Mouse (Mus musculus) B cell, adult (primary cell): ENCODE data around the gene Dynll1. TPM values are rescaled to one million over a fixed set of nuclear protein-coding genes. Genes with fewer than 3 reads are reported as not detected.

Experiments
- total RNA-seq: library from RNA; stranded (reverse); gene quantifications from 4 replicates; pipeline ENCODE4 v1.2.4, GENCODE M21; 2023; ENCODE audit not compliant: inconsistent age

Dynll1 gene
- 267 to 317 TPM (median 282 TPM) in 4 replicates for total RNA-seq

DNA sequence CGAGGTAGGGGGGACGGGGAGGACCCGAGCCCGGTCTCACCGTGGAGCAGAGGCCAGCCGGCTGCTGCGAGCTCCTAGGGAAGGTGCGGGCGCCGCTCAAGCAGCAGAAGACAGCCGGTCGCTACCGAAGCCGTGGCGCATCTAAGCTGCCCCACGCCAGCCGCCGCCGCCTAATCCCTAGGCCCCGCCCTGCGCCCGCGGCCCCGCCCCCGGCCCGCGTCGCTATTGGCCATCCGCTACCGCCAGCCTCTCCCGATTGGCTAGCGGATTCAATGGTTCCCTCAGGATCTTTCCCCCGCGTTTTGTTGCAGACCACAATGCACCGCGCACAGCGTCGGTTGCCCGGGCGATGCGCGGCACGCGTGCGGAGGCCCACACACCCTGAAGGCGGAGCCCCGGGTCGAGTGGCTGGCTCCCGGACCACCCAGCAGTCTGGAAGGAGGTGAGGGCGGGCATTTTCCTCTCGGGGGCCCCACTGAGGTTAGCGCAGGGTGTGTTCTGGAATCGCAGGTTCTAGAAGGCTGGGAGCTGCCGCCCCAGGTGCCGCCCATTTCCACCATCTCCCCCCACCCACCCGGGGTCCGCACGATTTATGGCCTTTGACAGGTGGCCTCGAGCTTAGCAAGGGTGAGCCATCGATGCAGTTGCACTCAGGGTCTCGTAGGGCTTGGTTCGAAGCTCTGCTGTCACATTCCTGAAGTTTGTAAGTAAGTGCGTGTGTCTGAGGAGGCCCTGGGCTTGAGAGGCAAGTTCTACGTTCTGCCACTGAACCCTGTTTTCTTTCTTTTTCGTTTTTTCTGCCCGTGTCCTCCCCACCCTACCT, at the start of gene Dynll1:
TSS of gene Dynll1 (minus strand) at position 208 of the 823 bp plus-strand sequence.

DNA sequence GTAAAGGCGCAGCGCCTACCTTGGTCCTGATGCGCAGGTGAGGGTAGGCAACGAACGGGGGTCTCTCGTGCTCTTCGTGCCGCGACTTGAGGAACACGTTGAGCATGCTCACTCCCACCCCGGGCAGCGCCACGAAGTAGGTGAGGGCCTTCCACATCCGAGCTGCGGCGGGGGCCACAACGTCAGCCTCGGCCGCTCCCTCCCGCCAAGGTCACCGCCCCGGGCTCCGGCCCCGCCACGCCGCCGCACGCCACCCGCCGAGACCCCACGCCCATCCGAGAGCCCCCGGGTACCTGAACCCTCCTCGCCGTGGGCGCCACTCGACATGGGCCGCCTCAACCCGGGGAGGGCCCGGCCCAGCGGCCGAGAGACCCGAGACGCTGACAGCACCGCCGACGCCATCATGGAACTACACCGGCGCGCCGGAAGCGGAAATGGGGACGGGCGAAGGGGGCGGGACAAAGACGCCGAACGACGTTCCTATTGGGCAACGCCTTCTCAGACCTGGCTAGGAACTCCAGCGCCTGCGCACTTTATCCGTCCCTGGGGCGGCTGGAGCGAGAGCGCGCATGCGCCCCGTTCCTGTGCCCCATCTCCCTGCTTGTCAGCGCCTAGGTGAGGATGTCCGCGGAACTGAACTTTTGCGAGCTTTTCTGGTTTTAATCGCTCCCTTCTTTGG, 47.9 kb upstream of the Dynll1 start, which contains the start of gene Cox6a1:
TSS of gene Cox6a1 (minus strand) at position 436 of the 679 bp plus-strand sequence.

DNA sequence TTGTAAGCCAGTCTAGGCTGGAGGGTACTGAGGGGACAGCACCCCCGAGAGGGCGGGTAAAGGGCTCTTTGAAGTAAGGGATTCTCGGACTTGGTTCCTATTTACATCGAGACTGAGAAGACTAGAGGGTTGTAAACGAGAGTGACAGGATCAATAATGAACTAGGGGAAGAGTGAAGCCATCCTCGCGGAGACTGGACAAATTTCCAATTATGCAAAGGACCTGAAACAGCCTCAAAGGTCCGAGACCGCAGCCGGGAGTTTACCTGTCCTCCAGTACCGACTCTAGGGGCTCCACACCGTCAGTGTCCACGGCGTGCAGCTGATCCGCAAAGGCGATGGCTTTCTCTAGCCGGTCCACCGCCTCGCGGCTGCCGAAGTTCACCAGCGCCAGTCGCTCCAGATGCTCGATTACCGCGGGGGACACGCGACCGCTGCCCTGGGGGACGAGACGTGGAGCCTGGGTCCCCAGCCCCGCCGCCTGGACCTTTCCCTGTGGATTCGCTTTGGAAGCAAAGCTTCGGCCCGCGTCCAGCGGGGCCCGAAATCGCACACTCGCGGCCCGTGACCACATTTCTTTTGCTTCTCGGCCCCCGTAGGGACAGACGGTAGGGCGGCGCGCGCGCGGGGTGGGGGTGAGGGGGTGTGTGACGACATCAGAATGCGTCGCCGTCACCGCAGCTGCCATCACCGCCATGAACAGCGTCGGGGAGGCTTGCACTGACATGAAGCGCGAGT, 39.9 kb upstream of the Dynll1 start, which contains the start of the genes Gatc and Triap1:
TSS of gene Gatc (minus strand) at position 602 of the 737 bp plus-strand sequence.
TSS of gene Triap1 (plus strand) at position 649 of the 737 bp plus-strand sequence.

DNA sequence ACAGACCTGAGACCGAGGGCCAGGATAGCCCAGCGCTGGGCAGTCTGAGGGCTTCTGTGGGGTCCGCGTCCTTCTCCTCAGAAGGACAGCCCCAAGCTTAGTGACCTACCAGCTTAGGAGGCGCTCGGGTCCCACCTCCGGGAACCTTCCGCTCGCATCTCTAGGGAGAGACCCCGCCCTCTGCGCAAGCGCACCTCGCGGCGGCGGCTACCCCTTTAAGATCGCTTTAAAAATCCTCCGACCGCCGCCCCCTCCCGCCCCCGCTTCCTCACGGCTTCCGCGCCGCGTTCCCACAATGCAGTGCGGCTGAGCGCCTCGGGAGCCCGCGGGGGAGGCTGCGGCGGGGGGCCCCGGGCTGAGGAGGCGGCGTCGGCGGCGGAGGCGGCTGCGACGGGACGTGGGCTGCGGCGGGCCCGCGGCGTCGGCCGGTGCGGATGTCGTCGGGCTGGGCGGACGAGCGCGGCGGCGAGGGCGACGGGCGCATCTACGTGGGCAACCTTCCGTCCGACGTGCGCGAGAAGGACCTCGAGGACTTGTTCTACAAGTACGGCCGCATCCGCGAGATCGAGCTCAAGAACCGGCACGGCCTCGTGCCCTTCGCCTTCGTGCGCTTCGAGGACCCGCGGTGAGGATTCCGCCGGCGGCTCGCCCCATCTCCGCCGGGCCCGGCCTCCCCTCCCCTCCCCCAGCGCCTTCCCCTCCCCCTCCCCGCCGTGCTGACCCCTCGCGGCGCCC, 26.2 kb upstream of the Dynll1 start, which contains the start of gene Srsf9:
TSS of gene Srsf9 (plus strand) at position 303 of the 735 bp plus-strand sequence.

DNA sequence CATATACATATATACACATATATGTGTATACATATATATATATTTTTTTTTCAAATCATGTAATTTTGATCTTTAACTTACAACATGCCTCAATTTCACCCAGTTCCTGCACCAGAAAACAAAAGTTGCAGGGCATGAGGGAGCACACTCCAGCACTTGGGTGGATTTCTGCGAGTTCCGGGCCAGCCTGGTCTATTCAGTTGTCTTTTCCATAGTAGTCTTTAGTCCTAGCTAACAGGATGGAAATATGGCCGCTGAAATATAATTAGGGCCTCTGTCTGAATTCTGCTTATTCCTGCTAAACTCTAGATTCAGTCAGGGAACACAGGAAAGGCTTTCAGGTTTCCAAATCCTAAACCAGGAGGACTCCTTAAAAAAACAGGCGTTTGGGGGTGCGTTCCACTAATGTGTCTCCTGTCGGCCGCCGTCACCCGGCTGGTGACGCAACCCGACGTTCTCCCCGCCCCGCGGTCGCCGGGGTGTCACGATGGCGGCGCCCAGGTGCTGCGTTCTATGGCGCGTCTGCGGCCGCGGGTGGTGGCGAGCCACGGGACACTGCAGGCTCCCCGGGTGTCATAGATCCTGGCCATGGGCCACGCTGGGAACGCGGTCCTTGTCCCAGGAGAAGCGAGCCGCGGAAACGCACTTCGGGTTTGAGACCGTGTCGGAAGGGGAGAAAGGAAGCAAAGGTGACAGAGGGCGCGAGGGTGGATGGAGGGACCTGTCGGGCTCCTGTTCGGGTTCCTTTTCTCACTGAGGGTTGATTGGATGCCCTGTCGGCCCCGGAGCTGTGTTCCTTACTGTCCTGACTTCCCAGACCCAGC, 21.4 kb downstream of the Dynll1 start, which contains the start of gene Coq5:
TSS of gene Coq5 (plus strand) at position 441 of the 824 bp plus-strand sequence.

DNA sequence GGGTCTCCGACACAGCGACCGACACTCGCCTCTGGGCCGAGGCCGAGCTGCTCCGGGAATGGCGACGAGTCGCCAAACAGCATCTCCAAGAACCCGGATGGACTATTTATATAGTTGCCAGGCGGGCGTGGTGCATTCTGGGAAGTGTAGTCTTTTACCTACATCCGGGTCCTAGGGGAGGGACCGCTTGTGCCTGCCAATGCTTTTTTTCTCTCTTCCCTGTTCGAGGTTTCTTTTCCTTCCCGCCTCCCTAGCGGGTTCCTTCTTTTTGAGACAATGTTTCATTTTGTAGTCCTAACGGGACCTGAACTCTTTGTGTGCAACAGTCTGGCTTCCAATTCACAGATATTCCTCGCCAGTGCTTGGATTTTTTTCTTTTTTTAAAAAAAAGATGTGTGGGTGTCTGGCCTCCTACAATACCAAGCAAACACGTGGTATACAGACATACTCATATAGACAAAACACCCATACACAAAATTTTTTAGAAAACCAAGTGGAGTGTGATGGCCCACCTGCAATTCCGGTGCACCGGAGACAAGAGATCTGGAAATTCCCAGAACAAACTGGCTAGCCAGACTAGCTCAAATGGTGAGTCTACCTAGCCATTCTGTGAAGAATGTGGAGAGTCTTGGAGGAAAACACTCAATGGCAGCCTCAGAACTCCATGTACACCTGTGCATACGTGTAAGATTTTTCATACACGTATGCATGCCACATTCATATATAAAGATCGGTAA, 27.8 kb downstream of the Dynll1 start, which contains the start of gene Rnf10:
TSS of gene Rnf10 (minus strand) at position 87 of the 737 bp plus-strand sequence.

Other genes with a start within 250 kb of the Dynll1 start
- gene Gm10401, start 202.7 kb downstream of the Dynll1 start, total RNA-seq = 0.96 TPM in 1 of 4 replicates, not detected in the others
- gene Acads, start 181.7 kb downstream of the Dynll1 start, total RNA-seq = 17.1 to 21.0 TPM (median 18.9 TPM) in 4 replicates
- gene Unc119b, start 166.0 kb downstream of the Dynll1 start, total RNA-seq = 34.6 to 39.0 TPM (median 37.0 TPM) in 4 replicates
- 74.1 to 86.9 TPM (median 78.0 TPM) in 4 replicates for gene Mlec, start 142.8 kb downstream of the Dynll1 start, total RNA-seq
- 0.16 to 0.72 TPM (median 0.26 TPM) in 4 replicates for gene Cabp1, start 106.6 kb downstream of the Dynll1 start, total RNA-seq
- gene Pop5, start 65.2 kb downstream of the Dynll1 start, total RNA-seq = 36.0 to 50.2 TPM (median 43.6 TPM) in 4 replicates
- gene Rnf10, start 28.1 kb downstream of the Dynll1 start, total RNA-seq = 128 to 136 TPM (median 132 TPM) in 4 replicates
- gene Coq5, start 21.3 kb downstream of the Dynll1 start, total RNA-seq = 25.4 to 32.1 TPM (median 28.4 TPM) in 4 replicates
- gene Srsf9, start 26.2 kb upstream of the Dynll1 start, total RNA-seq = 64.8 to 75.9 TPM (median 68.2 TPM) in 4 replicates
- gene Gatc, start 40.2 kb upstream of the Dynll1 start, total RNA-seq = 9.0 to 11.8 TPM (median 10.7 TPM) in 4 replicates
- gene Triap1, start 40.2 kb upstream of the Dynll1 start, total RNA-seq = 20.3 to 21.9 TPM (median 20.6 TPM) in 4 replicates
- gene Cox6a1, start 48.0 kb upstream of the Dynll1 start, total RNA-seq = 193 to 247 TPM (median 210 TPM) in 4 replicates
- gene Msi1, start 128.6 kb upstream of the Dynll1 start, total RNA-seq = not detected in 4 replicates
- gene Pla2g1b, start 165.3 kb upstream of the Dynll1 start, total RNA-seq = not detected in 4 replicates
- gene Sirt4, start 183.7 kb upstream of the Dynll1 start, total RNA-seq = 10.2 to 16.0 TPM (median 14.4 TPM) in 4 replicates
- 69.9 to 79.7 TPM (median 77.5 TPM) in 4 replicates for gene Pxn, start 205.7 kb upstream of the Dynll1 start, total RNA-seq